Mouse (Mus musculus): Measurements from ENCODE around the gene Smoc1.

- TF ChIP-seq GATA1 (IDR thresholded peaks at IDR 0.05; ENCODE audit: low read length) (no peak), TAL1 (IDR thresholded peaks at IDR 0.05; ENCODE audit: low read length) (no peak)
Measured at GRCm38 (mm10) chr12:81173011-81173410, 146.4 kb downstream of the Smoc1 start.
